Mouse (Mus musculus): Measurements from ENCODE around the gene Msi2. TPM values are rescaled to one million over a fixed set of nuclear protein-coding genes. Genes with fewer than 3 reads are reported as not detected.

Msi2 gene
- polyA plus RNA-seq, 1 experiment from 2014 or later: 40.1 TPM

DNA sequence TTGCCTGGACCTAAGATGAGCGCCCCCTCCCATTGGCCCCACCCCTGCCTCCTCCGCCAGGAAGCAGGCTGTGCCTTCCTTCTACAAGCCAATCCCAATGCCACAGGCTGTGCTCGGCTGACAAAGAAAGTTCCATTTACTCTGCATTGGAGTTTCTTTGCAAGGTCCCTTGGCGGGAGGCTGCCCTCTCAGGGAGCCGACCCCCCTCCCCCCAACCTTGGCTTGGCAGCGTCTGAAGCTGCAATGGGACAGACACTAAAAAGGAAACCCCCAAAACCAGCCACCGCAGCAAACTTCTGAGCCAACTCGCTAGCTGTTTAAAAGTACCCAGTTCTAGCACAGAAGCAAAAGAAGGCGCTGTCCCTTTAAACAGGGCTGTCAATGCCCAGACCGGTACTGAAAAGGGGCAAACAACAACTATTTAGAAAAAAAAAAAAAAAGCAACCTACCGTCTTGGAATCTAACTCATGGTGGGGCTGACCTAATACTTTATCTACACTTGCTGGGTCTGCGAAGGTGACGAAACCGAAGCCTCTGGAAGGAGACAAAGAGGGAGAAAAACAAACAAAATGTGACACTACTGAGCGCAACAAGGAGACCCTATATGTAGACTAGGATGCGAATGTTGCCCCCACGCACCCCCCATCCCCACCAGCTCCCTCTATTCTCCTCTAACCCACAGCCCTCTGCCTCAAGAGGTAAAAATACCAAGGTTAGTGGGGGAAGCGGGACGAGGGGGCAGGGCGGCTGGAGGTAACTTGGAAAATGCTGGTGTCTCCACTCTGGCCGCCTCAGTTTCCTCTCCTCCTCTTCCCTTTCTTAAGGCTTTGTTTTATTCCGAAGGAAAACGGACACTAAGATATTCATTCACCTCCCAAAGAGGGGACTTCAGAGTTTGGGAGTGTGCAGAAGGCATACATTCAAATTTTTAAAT, 2.0 kb downstream of the Msi2 start:
- Histone ChIP-seq H3K27me3 (ENCODE audit: control insufficient read depth, insufficient read depth, low read length) (no peaks in the 10 kb centered on the region), H3K4me1 (replicated peaks; ENCODE audit: control insufficient read depth, insufficient read depth, low read length) (peaks cover 10% of the 10 kb centered on the region), H3K9ac (ENCODE audit: low read depth, low read length) (peak overlapping the region; percentile 99), H3K36me3 (ENCODE audit: control insufficient read depth, insufficient read depth, low read length) (peaks cover 5% of the 10 kb centered on the region; the same call in 1 of the 2 replicates), H3K9me3 (ENCODE audit: control insufficient read depth, low read length) (no peaks in the 10 kb centered on the region), H3K4me3 (ENCODE audit: low read depth, low read length) (peak overlapping the region; percentile 100), H3K27ac (ENCODE audit: low read depth, low read length) (peak overlapping the region; percentile 95), H3K4me2 (replicated peaks; ENCODE audit: low read depth, low read length) (peak overlapping the region; percentile 78)
- peak; percentile 66 for DNase-seq (ENCODE audit: low spot score)
- under 1% methylated on average over 23 of the region's 23 CpGs for WGBS
- ATAC-seq (ENCODE audit: low FRiP score): no peak

DNA sequence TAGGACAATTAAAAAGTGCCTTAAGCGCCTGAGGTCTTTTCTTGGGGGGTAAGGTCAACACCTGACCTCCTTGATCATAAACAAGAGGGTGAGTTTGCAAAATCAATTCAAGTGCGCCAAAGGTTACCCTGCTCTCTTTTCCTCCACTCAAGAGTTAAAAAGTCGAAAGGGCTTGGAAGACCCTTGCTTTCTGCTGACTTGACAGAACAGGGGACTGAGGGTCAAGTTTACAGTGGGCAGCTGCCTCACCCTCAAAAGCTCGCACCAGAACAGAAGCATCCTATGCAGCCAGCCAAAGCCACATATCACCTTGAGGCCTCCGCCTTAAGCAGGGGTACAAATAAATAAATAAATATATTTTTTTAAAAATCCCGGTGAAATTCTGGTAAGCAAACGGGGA, 3.0 kb downstream of the Msi2 start:
- peak overlapping the region; percentile 100 for H3K4me3 ChIP-seq (ENCODE audit: low read depth, low read length)
- H3K27me3 ChIP-seq (ENCODE audit: control insufficient read depth, insufficient read depth, low read length): no peaks in the 10 kb centered on the region
- 27% methylated on average over 7 of the region's 7 CpGs for WGBS
- H3K9me3 ChIP-seq (ENCODE audit: control insufficient read depth, low read length): no peaks in the 10 kb centered on the region
- DNase-seq (ENCODE audit: low spot score): no peak
- H3K4me2 ChIP-seq (replicated peaks; ENCODE audit: low read depth, low read length): peak overlapping the region; percentile 78
- peaks cover 5% of the 10 kb centered on the region; the same call in 1 of the 2 replicates for H3K36me3 ChIP-seq (ENCODE audit: control insufficient read depth, insufficient read depth, low read length)
- peaks cover 10% of the 10 kb centered on the region for H3K4me1 ChIP-seq (replicated peaks; ENCODE audit: control insufficient read depth, insufficient read depth, low read length)
- no peak for ATAC-seq (ENCODE audit: low FRiP score)
- no peak overlapping the region for H3K27ac ChIP-seq (ENCODE audit: low read depth, low read length)
- H3K9ac ChIP-seq (ENCODE audit: low read depth, low read length): peak overlapping the region; percentile 99; the same call in 1 of the 2 replicates

DNA sequence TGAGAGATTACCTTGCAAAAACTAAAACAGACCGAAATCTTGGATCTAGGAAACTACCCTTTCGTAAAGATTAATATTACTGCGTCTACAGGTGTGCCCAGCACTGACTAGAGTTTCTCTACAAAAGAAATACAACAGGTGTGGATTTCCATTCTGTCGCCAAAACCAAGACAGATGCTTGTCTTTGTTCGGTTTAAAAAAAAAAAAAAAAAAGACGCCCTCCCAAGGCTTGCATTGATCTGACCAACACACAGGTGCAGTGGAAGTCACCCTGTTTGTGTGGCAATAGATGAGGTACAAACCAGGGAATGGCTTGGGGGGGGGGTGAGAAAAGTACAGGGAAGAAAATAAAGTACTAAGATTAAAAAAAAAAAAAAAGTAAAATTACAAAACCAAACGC, 4.2 kb downstream of the Msi2 start:
- Histone ChIP-seq H3K4me1 (replicated peaks; ENCODE audit: control insufficient read depth, insufficient read depth, low read length) (peaks cover 15% of the 10 kb centered on the region; the same call in 1 of the 2 replicates), H3K4me3 (ENCODE audit: low read depth, low read length) (peak overlapping the region; percentile 10; the same call in 1 of the 2 replicates), H3K9ac (ENCODE audit: low read depth, low read length) (0 out of 2 replicates have a peak overlapping the region, but pooled peaks have one; percentile 15), H3K36me3 (ENCODE audit: control insufficient read depth, insufficient read depth, low read length) (peaks cover 5% of the 10 kb centered on the region; the same call in 1 of the 2 replicates), H3K27me3 (ENCODE audit: control insufficient read depth, insufficient read depth, low read length) (no peaks in the 10 kb centered on the region), H3K27ac (ENCODE audit: low read depth, low read length) (no peak overlapping the region), H3K4me2 (replicated peaks; ENCODE audit: low read depth, low read length) (peak overlapping the region; percentile 78), H3K9me3 (ENCODE audit: control insufficient read depth, low read length) (no peaks in the 10 kb centered on the region)
- no peak for ATAC-seq (ENCODE audit: low FRiP score)
- WGBS: 63% methylated on average over 7 of the region's 7 CpGs
- DNase-seq (ENCODE audit: low spot score): no peak

DNA sequence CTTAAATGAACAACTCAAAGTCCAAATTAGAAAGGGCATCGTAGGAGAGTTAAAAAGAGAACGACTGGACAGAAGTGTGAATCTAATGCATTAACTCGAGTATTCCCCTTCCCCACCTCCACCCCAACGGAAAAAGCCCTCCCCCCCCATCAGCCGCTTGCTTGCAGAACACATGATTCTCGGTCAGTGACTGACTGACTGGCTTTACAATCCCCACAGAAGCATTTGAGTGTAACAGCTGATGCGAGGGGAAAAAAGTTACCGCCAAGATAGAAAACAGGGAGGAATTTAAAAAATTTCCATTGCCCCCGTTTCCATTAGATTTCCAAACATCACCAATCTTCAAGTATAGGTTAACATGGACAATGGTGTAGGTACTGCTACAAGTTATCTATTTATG, 4.8 kb downstream of the Msi2 start:
- 0 out of 2 replicates have a peak overlapping the region, but pooled peaks have one; percentile 11 for H3K9ac ChIP-seq (ENCODE audit: low read depth, low read length)
- no peaks in the 10 kb centered on the region for H3K27me3 ChIP-seq (ENCODE audit: control insufficient read depth, insufficient read depth, low read length)
- peak overlapping the region; percentile 10; the same call in 1 of the 2 replicates for H3K4me3 ChIP-seq (ENCODE audit: low read depth, low read length)
- DNase-seq (ENCODE audit: low spot score) (no peak), ATAC-seq (ENCODE audit: low FRiP score) (no peak)
- H3K9me3 ChIP-seq (ENCODE audit: control insufficient read depth, low read length): no peaks in the 10 kb centered on the region
- H3K27ac ChIP-seq (ENCODE audit: low read depth, low read length): no peak overlapping the region
- peaks cover 16% of the 10 kb centered on the region; the same call in 1 of the 2 replicates for H3K4me1 ChIP-seq (replicated peaks; ENCODE audit: control insufficient read depth, insufficient read depth, low read length)
- H3K4me2 ChIP-seq (replicated peaks; ENCODE audit: low read depth, low read length): peak overlapping the region; percentile 78
- WGBS: 49% methylated on average over 9 of the region's 9 CpGs
- peaks cover 5% of the 10 kb centered on the region; the same call in 1 of the 2 replicates for H3K36me3 ChIP-seq (ENCODE audit: control insufficient read depth, insufficient read depth, low read length)

DNA sequence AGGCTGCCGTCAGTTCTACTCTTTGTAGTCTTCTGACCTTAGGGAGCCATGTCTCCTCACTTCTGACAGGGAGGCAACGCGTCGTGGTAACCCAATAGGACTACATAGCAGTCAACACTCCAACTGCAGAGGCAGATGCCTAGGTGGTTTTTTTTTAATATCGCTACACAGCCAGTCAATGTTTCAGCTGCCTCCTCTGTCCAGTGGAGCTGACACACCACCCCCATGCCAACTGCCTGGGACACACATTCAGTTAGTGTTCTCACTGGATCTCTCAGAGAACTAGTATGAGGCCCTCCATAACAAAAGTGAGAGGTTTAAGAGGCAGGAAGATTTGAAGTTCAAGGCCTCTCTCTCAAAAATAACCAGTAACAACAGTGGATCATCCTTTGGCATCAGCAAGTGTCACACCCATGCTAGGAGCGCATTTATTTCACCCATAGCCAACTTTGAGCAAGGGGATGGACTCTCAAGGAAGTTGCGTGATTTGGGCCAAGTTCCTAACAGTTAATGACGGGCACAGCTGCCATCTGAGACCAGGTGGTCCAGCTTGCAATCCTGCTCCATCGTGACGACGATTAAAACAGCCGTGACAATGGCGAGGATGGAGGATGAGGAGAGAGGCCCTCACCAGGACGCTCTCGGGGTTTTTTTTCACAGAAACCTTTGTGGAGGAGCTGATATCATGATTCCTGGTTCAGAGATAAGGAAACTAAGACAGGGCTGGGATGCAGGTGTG, 8.3 kb downstream of the Msi2 start:
- no peak for ATAC-seq (ENCODE audit: low FRiP score)

DNA sequence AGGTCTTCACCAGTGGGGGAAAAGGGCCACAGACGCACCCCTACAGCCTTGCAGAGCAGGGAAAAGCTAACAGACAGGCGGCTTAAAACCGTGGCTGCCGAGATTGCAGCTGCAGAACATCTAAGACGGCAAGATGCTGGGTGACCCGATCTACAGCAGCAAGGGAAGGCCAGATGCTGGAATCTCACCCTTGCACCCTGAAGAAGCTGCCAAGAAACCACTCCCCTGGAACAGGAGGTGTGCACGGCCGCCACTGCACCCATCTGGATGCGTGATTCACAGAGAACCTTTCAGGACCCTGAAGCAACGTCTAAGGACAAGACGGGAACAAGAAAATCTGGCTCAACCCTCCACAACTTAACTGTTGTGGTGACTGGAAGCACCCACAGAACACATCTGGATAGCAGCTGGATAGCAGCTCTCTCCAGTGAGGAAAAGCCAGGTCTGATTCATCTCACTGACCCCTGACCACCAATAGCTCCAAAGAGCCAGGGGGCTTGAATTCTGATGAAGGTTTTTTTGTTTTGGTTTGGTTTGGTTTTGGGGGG, 11.0 kb downstream of the Msi2 start:
- H3K36me3 ChIP-seq (ENCODE audit: control insufficient read depth, insufficient read depth, low read length): peaks cover 5% of the 10 kb centered on the region
- 73% methylated on average over 11 of the region's 11 CpGs for WGBS
- 0 out of 2 replicates have a peak overlapping the region, but pooled peaks have one; percentile 7 for H3K9ac ChIP-seq (ENCODE audit: low read depth, low read length)
- no peaks in the 10 kb centered on the region for H3K27me3 ChIP-seq (ENCODE audit: control insufficient read depth, insufficient read depth, low read length)
- no peak overlapping the region for H3K4me3 ChIP-seq (ENCODE audit: low read depth, low read length)
- H3K9me3 ChIP-seq (ENCODE audit: control insufficient read depth, low read length): no peaks in the 10 kb centered on the region
- no peak for DNase-seq (ENCODE audit: low spot score)
- no peak overlapping the region for H3K4me2 ChIP-seq (replicated peaks; ENCODE audit: low read depth, low read length)
- ATAC-seq (ENCODE audit: low FRiP score): no peak
- no peak overlapping the region for H3K27ac ChIP-seq (ENCODE audit: low read depth, low read length)
- peaks cover 28% of the 10 kb centered on the region for H3K4me1 ChIP-seq (replicated peaks; ENCODE audit: control insufficient read depth, insufficient read depth, low read length)

More for the DNA sequence above, 8.3 kb downstream of the Msi2 start:
- no peak overlapping the region for H3K4me2 ChIP-seq (replicated peaks; ENCODE audit: low read depth, low read length)
- peaks cover 5% of the 10 kb centered on the region for H3K36me3 ChIP-seq (ENCODE audit: control insufficient read depth, insufficient read depth, low read length)
- H3K27ac ChIP-seq (ENCODE audit: low read depth, low read length): peak overlapping the region; percentile 47; the same call in 1 of the 2 replicates
- no peaks in the 10 kb centered on the region for H3K9me3 ChIP-seq (ENCODE audit: control insufficient read depth, low read length)
- peaks cover 14% of the 10 kb centered on the region for H3K4me1 ChIP-seq (replicated peaks; ENCODE audit: control insufficient read depth, insufficient read depth, low read length)
- H3K4me3 ChIP-seq (ENCODE audit: low read depth, low read length): no peak overlapping the region
- H3K9ac ChIP-seq (ENCODE audit: low read depth, low read length): no peak overlapping the region
- no peak for DNase-seq (ENCODE audit: low spot score)
- no peaks in the 10 kb centered on the region for H3K27me3 ChIP-seq (ENCODE audit: control insufficient read depth, insufficient read depth, low read length)
- 78% methylated on average over 15 of the region's 15 CpGs for WGBS

DNA sequence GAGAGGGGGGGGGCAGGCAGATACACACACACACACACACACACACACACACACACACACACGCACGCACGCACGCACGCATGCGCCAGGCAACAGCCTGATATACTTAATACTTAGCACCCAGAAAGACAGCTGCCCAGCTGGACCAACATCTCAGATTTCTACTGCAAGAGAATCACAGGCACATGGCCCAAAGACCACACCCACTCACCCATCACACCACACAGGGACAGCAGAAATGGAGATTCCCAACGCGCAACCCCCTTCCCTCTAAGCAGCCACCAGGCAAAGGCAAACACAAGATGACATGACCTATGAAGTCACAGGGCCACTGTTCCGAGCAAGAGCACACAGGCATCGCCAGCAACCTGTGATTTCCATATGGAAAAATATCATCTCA, 13.6 kb downstream of the Msi2 start:
- Histone ChIP-seq H3K9me3 (ENCODE audit: control insufficient read depth, low read length) (no peaks in the 10 kb centered on the region), H3K4me1 (replicated peaks; ENCODE audit: control insufficient read depth, insufficient read depth, low read length) (peaks cover 24% of the 10 kb centered on the region), H3K36me3 (ENCODE audit: control insufficient read depth, insufficient read depth, low read length) (peaks cover 7% of the 10 kb centered on the region), H3K4me3 (ENCODE audit: low read depth, low read length) (no peak overlapping the region), H3K27ac (ENCODE audit: low read depth, low read length) (peak overlapping the region; percentile 73), H3K9ac (ENCODE audit: low read depth, low read length) (no peak overlapping the region), H3K4me2 (replicated peaks; ENCODE audit: low read depth, low read length) (no peak overlapping the region), H3K27me3 (ENCODE audit: control insufficient read depth, insufficient read depth, low read length) (no peaks in the 10 kb centered on the region)
- WGBS: 56% methylated on average over 10 of the region's 10 CpGs
- DNase-seq (ENCODE audit: low spot score) (no peak), ATAC-seq (ENCODE audit: low FRiP score) (no peak)

DNA sequence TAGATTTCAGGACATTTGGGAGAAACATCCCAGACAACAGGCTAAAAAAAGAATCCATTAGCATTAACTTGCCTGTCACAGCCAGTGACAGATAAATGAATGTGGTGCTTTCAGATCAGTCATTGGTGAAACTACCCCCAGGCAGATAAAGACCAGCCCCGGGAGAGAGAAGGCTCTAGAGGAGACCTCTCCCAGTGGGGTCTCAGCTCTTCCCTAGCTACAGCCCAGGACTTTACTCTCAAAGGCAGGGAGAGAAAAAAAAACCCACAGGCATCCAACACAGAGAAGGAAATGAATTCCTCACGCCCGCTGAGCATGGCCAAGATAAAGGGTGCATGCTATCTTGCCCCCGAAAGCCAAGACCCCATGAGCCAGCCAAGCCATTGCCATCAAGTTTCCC, 15.1 kb downstream of the Msi2 start:
- DNase-seq (ENCODE audit: low spot score) (no peak), ATAC-seq (ENCODE audit: low FRiP score) (peak; percentile 60)
- H3K4me1 ChIP-seq (replicated peaks; ENCODE audit: control insufficient read depth, insufficient read depth, low read length): peaks cover 18% of the 10 kb centered on the region
- no peaks in the 10 kb centered on the region for H3K9me3 ChIP-seq (ENCODE audit: control insufficient read depth, low read length)
- 14% methylated on average over 4 of the region's 4 CpGs for WGBS
- no peak overlapping the region for H3K4me3 ChIP-seq (ENCODE audit: low read depth, low read length)
- peak overlapping the region; percentile 73 for H3K27ac ChIP-seq (ENCODE audit: low read depth, low read length)
- 0 out of 2 replicates have a peak overlapping the region, but pooled peaks have one; percentile 6 for H3K4me2 ChIP-seq (replicated peaks; ENCODE audit: low read depth, low read length)
- no peaks in the 10 kb centered on the region for H3K27me3 ChIP-seq (ENCODE audit: control insufficient read depth, insufficient read depth, low read length)
- H3K9ac ChIP-seq (ENCODE audit: low read depth, low read length): no peak overlapping the region
- H3K36me3 ChIP-seq (ENCODE audit: control insufficient read depth, insufficient read depth, low read length): peaks cover 7% of the 10 kb centered on the region

All from hindbrain, embryonic 11.5 days (tissue).